Mouse (Mus musculus): ENCODE measurements around the gene Spocd1. TPM values are rescaled to one million over a fixed set of nuclear protein-coding genes. Genes with fewer than 3 reads are reported as not detected.
A peak's percentile ranks its signal among the peaks of the same experiment; 100 is the strongest.

Gene Spocd1
- total and polyA plus RNA-seq, 3 experiments = 0.03 TPM; not detected in 2

GRCm38 (mm10) chr4:129882555-129883293, 46.3 kb upstream of the Spocd1 start (continued):
- TF ChIP-seq UBTF (IDR thresholded peaks at IDR 0.05; ENCODE audit: borderline replicate concordance, insufficient read depth, low read depth, low read length) = no peak
- TF ChIP-seq SMC3 (IDR thresholded peaks at IDR 0.05; ENCODE audit: low read depth, low read length) = peak; percentile 9; the same call in 1 of the 2 replicates
- TF ChIP-seq MAX (IDR thresholded peaks at IDR 0.05; ENCODE audit: low read length) = no peak
- TF ChIP-seq ELF1 (IDR thresholded peaks at IDR 0.05; ENCODE audit: low read depth, low read length) = peak; percentile 60
- no peak for TF ChIP-seq POLR2AphosphoS5 (IDR thresholded peaks at IDR 0.05; ENCODE audit: borderline replicate concordance, low read depth, low read length)
- TF ChIP-seq MAZ (IDR thresholded peaks at IDR 0.05; ENCODE audit: low read depth, low read length) = peak; percentile 70; the same call in 1 of the 2 replicates
- TF ChIP-seq JUND (IDR thresholded peaks at IDR 0.05; ENCODE audit: low read depth, low read length) = no peak
- no peak for TF ChIP-seq TAL1 (IDR thresholded peaks at IDR 0.05; ENCODE audit: low read length)
- no peak for TF ChIP-seq GATA1 (IDR thresholded peaks at IDR 0.05; ENCODE audit: low read depth, low read length)
- 0 out of 2 replicates have a peak, but pooled peaks have one; percentile 3 for TF ChIP-seq ZKSCAN1 (IDR thresholded peaks at IDR 0.05; ENCODE audit: low read depth, low read length)
- TF ChIP-seq BHLHE40 (IDR thresholded peaks at IDR 0.05; ENCODE audit: borderline replicate concordance, low read depth, low read length) = no peak
- peak; percentile 67; the same call in 1 of the 2 replicates for TF ChIP-seq NELFE (IDR thresholded peaks at IDR 0.05; ENCODE audit: low read depth, low read length)
- TF ChIP-seq MYB (IDR thresholded peaks at IDR 0.05; ENCODE audit: low read depth, low read length) = no peak
- TF ChIP-seq EP300 (IDR thresholded peaks at IDR 0.05; ENCODE audit: low read depth in 1 of 2, low read length in 2 of 2) = peak in 1 of 2 experiments; percentile 39; a peak in 1 of 4 replicates
- TF ChIP-seq CHD1 (IDR thresholded peaks at IDR 0.05; ENCODE audit: low read depth, low read length) = no peak
- no peak for TF ChIP-seq GABPA (IDR thresholded peaks at IDR 0.05; ENCODE audit: low read depth, low read length)
- peak; percentile 97 for TF ChIP-seq SIN3A (IDR thresholded peaks at IDR 0.05; ENCODE audit: low read length)
- no peak; the same call in 1 of the 2 replicates for TF ChIP-seq MAFK (IDR thresholded peaks at IDR 0.05; ENCODE audit: borderline replicate concordance, low read depth, low read length)
- no peak for TF ChIP-seq RAD21 (IDR thresholded peaks at IDR 0.05; ENCODE audit: low read depth, low read length)
- TF ChIP-seq E2F4 (IDR thresholded peaks at IDR 0.05; ENCODE audit: borderline replicate concordance, low read depth, low read length) = no peak
- peak; percentile 80 for TF ChIP-seq TBP (IDR thresholded peaks at IDR 0.05; ENCODE audit: low read depth, low read length)
- peak; percentile 20; the same call in 1 of the 2 replicates for TF ChIP-seq USF1 (IDR thresholded peaks at IDR 0.05; ENCODE audit: low read depth, low read length)
- peak; percentile 35; the same call in 1 of the 2 replicates for TF ChIP-seq ZMIZ1 (IDR thresholded peaks at IDR 0.05; ENCODE audit: low read depth, low read length)
- TF ChIP-seq CTCF (IDR thresholded peaks at IDR 0.05 in 2 of 3, conservative IDR thresholded peaks at IDR 0.05 in 1 of 3; ENCODE audit: control insufficient read depth in 1 of 3, insufficient read depth in 1 of 3, low read depth in 2 of 3, low read length in 3 of 3, poor library complexity in 1 of 3, severe bottlenecking in 1 of 3) = no peak
